Mouse (Mus musculus) E14TG2a.4 (cell line): Measurements from ENCODE around the gene Dync1li1.

Experiments used
- CTCF ChIP-seq: conservative IDR thresholded peaks from 2 replicates; pipeline ENCODE4 v1.5.1; 2014; ENCODE audit warnings: low read length
- NANOG ChIP-seq: IDR thresholded peaks from 2 replicates; pipeline ENCODE4 v1.6.1; 2014; ENCODE audit warnings: borderline replicate concordance, low read length, mixed read lengths
- POU5F1 ChIP-seq: IDR thresholded peaks from 2 replicates; pipeline ENCODE4 v1.6.1; 2014; ENCODE audit warnings: low read length, borderline replicate concordance

GRCm38 (mm10) chr9:114727315-114727714 lies 38.7 kb downstream of the Dync1li1 start:
- TF ChIP-seq CTCF (peak; percentile 92), NANOG (no peak), POU5F1 (no peak)
